8 mouse cellular contexts compared by ENCODE assay signal in genomic region chr4:135151988-135152594, GRCm38 (mm10). TPM values are rescaled to one million over a fixed set of nuclear protein-coding genes. Genes with fewer than 3 reads are reported as not detected.
DNase-seq lines count a peak whose midpoint lies in the region; ATAC-seq and TF ChIP-seq lines count a peak whose summit lies in the region.

No protein-coding gene starts in this region.

- peaks cover 94% of the 10 kb centered on the region for H3K27me3 ChIP-seq in embryonic facial prominence, embryonic 11.5 days (ENCODE audit: control insufficient read depth, insufficient read depth, low read length)
- H3K27me3 ChIP-seq in hindbrain, embryonic 12.5 days = peaks cover 100% of the 10 kb centered on the region
- H3K27me3 ChIP-seq in liver, embryonic 16.5 days (ENCODE audit: control insufficient read depth, insufficient read depth, low read depth, low read length) = peaks cover 91% of the 10 kb centered on the region
- peaks cover 2% of the 10 kb centered on the region; the same call in 1 of the 2 replicates for H3K27me3 ChIP-seq in spleen, adult 2 months (ENCODE audit: control insufficient read depth, insufficient read depth, low read length)

- peak; percentile 42 for DNase-seq in kidney, adult 18-20 months
- no peak for DNase-seq in kidney, adult 8-10 months
- no peak for DNase-seq in embryonic facial prominence, embryonic 11.5 days (ENCODE audit: low spot score)
- DNase-seq in spleen, adult 2 months (ENCODE audit: low read depth in 1 of 2, low spot score in 2 of 2) = peak in 1 of 2 experiments; percentile 75
- DNase-seq in right cerebral cortex, postnatal 14 days = no peak
- DNase-seq in cerebellum, adult 9-11 months = no peak

- no peak for TF ChIP-seq CTCF in spleen, adult 2 months (IDR thresholded peaks at IDR 0.05; ENCODE audit: extremely low read depth, insufficient read depth, insufficient read length, insufficient replicate concordance)

- no peaks in the 10 kb centered on the region for H3K36me3 ChIP-seq in embryonic facial prominence, embryonic 11.5 days (replicated peaks; ENCODE audit: control insufficient read depth, insufficient read depth, low read depth, low read length)
- no peaks in the 10 kb centered on the region for H3K36me3 ChIP-seq in hindbrain, embryonic 12.5 days
- H3K36me3 ChIP-seq in liver, embryonic 16.5 days (ENCODE audit: control insufficient read depth, insufficient read depth) = no peaks in the 10 kb centered on the region
- peaks cover 6% of the 10 kb centered on the region; the same call in 1 of the 2 replicates for H3K36me3 ChIP-seq in spleen, adult 2 months (ENCODE audit: control insufficient read depth, insufficient read depth, low read length)

- H3K9me3 ChIP-seq in embryonic facial prominence, embryonic 11.5 days (replicated peaks; ENCODE audit: control insufficient read depth, low read length) = no peaks in the 10 kb centered on the region
- H3K9me3 ChIP-seq in hindbrain, embryonic 12.5 days (replicated peaks) = no peaks in the 10 kb centered on the region
- H3K9me3 ChIP-seq in liver, embryonic 16.5 days (replicated peaks; ENCODE audit: control insufficient read depth, low read length) = no peaks in the 10 kb centered on the region

- H3K27ac ChIP-seq in embryonic facial prominence, embryonic 11.5 days (replicated peaks; ENCODE audit: low read depth, low read length) = no peak overlapping the region
- H3K27ac ChIP-seq in hindbrain, embryonic 12.5 days = no peak overlapping the region
- H3K27ac ChIP-seq in liver, embryonic 16.5 days (ENCODE audit: low read length) = no peak overlapping the region
- peak overlapping the region; percentile 50 for H3K27ac ChIP-seq in spleen, adult 2 months (ENCODE audit: insufficient read depth, low read length)

- ATAC-seq in embryonic facial prominence, embryonic 11.5 days (replicated peaks; ENCODE audit: insufficient number of reproducible peaks, low FRiP score, low TSS enrichment, low read depth) = no peak
- no peak for ATAC-seq in hindbrain, embryonic 12.5 days (ENCODE audit: low FRiP score)
- ATAC-seq in liver, embryonic 16.5 days (ENCODE audit: low read depth) = peak; percentile 63

- H3K4me2 ChIP-seq in embryonic facial prominence, embryonic 11.5 days (ENCODE audit: low read depth, low read length) = peak overlapping the region; percentile 61
- peak overlapping the region; percentile 51 for H3K4me2 ChIP-seq in hindbrain, embryonic 12.5 days (replicated peaks)
- peak overlapping the region; percentile 72 for H3K4me2 ChIP-seq in liver, embryonic 16.5 days (ENCODE audit: low read depth, low read length)

- peak overlapping the region; percentile 36 for H3K4me3 ChIP-seq in embryonic facial prominence, embryonic 11.5 days (ENCODE audit: low read depth, low read length)
- H3K4me3 ChIP-seq in hindbrain, embryonic 12.5 days = peak overlapping the region; percentile 38
- peak overlapping the region; percentile 59 for H3K4me3 ChIP-seq in liver, embryonic 16.5 days (ENCODE audit: low read depth, low read length)
- H3K4me3 ChIP-seq in spleen, adult 2 months (ENCODE audit: extremely low read depth, insufficient read depth, insufficient read length) = peak overlapping the region; percentile 59

- peak overlapping the region; percentile 25; the same call in 1 of the 2 replicates for H3K9ac ChIP-seq in embryonic facial prominence, embryonic 11.5 days (replicated peaks; ENCODE audit: low read length)
- H3K9ac ChIP-seq in hindbrain, embryonic 12.5 days = no peak overlapping the region
- H3K9ac ChIP-seq in liver, embryonic 16.5 days (ENCODE audit: low read depth, low read length) = peak overlapping the region; percentile 35; the same call in 1 of the 2 replicates

- H3K4me1 ChIP-seq in embryonic facial prominence, embryonic 11.5 days (ENCODE audit: control insufficient read depth, insufficient read depth, low read length) = peaks cover 2% of the 10 kb centered on the region; the same call in 1 of the 2 replicates
- peaks cover 24% of the 10 kb centered on the region for H3K4me1 ChIP-seq in hindbrain, embryonic 12.5 days
- peaks cover 10% of the 10 kb centered on the region; the same call in 1 of the 2 replicates for H3K4me1 ChIP-seq in liver, embryonic 16.5 days (ENCODE audit: control insufficient read depth, low read depth, low read length)
- H3K4me1 ChIP-seq in spleen, adult 2 months (ENCODE audit: control insufficient read depth, insufficient read depth, insufficient read length) = peaks cover 25% of the 10 kb centered on the region; the same call in 1 of the 2 replicates

- TF ChIP-seq POLR2A in spleen, adult 2 months (IDR thresholded peaks at IDR 0.05; ENCODE audit: low read depth, low read length) = peak; percentile 16; the same call in 1 of the 2 replicates

- WGBS in embryonic facial prominence, embryonic 11.5 days = under 1% methylated on average over 35 of the region's 63 CpGs
- WGBS in hindbrain, embryonic 12.5 days = under 1% methylated on average over 44 of the region's 63 CpGs
- 1% methylated on average over 58 of the region's 63 CpGs for WGBS in liver, embryonic 16.5 days (ENCODE audit: insufficient replicate concordance)
- WGBS in spleen, adult 2 months = 3% methylated on average over 51 of the region's 63 CpGs

RNA-seq across cellular contexts. Expression of gene Runx3, which starts 31.6 kb away (rescaled TPM):
- polyA plus RNA-seq in embryonic facial prominence, embryonic 11.5 days (2014; fragmentation: Nextera tagmentation; extraction: Ambion mirVana) = 0.48 and 0.86 TPM in 2 replicates
- 0.19 and 0.29 TPM in 2 replicates for polyA plus RNA-seq in hindbrain, embryonic 12.5 days (2016; fragmentation: Nextera tagmentation; extraction: Ambion mirVana)
- polyA plus RNA-seq in liver, embryonic 16.5 days (2015; fragmentation: Nextera tagmentation; extraction: Ambion mirVana) = 0.60 and 0.61 TPM in 2 replicates
- polyA plus RNA-seq in spleen, adult 2 months (2012; rRNA removed) = 33.7 and 38.5 TPM in 2 replicates

Comparison
In these comparisons a context has a peak if more than half of its experiments do, and no peak if none do; other contexts are left out.
1. RNA of gene Runx3, which starts 31.6 kb away (polyA plus RNA-seq): 33.7 to 38.5 TPM in spleen, adult 2 months; 0.60 to 0.61 TPM in liver, embryonic 16.5 days, 0.48 to 0.86 TPM in embryonic facial prominence, embryonic 11.5 days and 0.19 to 0.29 TPM in hindbrain, embryonic 12.5 days; every median in the first group is over 10 times any median in the second.
2. Peak in every context shown above with its lines, with median percentiles within 50 percentile points of each other: H3K4me2 ChIP-seq and H3K4me3 ChIP-seq.